In the genomic region with DNA sequence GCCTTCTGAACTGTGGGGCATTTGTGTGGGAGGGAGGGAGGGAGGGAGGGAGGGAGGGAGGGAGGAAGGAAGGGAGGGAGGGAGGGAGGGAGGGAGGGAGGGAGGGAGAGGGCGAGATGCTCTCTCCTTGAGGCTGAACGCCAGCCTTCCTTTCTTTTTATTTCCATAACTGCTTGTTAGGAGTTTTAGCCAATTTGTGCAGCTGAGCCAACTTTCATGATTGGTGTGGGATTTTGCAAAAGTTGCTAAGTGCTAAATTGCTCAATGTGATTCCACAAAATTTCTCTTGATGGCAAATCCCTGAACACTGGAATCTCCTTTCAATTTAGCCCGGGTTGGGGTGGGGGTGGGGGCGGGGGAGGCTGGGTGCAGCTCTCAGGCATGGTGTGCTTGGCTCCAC, we compare ENCODE assay signal across 16 mouse cellular contexts.
"Had no signal": no experiment of that assay in that cellular context is flagged by ENCODE, and none has a peak within 500 bp of the region (broad histone marks: within the 10 kb centered on the region; RNA-seq: fewer than 3 reads in every experiment).

No protein-coding gene starts in this region.

- ATAC-seq: inflammation-experienced regulatory T-cells, adult 6 months; intestine, postnatal 0 days; midbrain, embryonic 15.5 days had no signal

- H3K4me3 ChIP-seq: limb, embryonic 13.5 days; megakaryocyte, embryonic 14.5 days; midbrain, embryonic 15.5 days; neural tube, embryonic 12.5 days had no signal

- H3K9me3 ChIP-seq: limb, embryonic 13.5 days; megakaryocyte, embryonic 14.5 days; midbrain, embryonic 15.5 days; neural tube, embryonic 12.5 days had no signal

- H3K4me2 ChIP-seq: limb, embryonic 13.5 days; midbrain, embryonic 11.5 days; midbrain, embryonic 15.5 days; neural tube, embryonic 12.5 days had no signal

- H3K4me1 ChIP-seq: megakaryocyte, embryonic 14.5 days had no signal

- DNase-seq: kidney, adult 9 months; kidney, postnatal 36 days; layer of hippocampus, adult 9-11 months; layer of hippocampus, postnatal 36 days; thymus, postnatal 4 days had no signal

- H3K9ac ChIP-seq: limb, embryonic 13.5 days; liver, embryonic 14.5 days; midbrain, embryonic 15.5 days; neural tube, embryonic 12.5 days had no signal

- H3K36me3 ChIP-seq: midbrain, embryonic 15.5 days had no signal

- H3K27me3 ChIP-seq: limb, embryonic 13.5 days; midbrain, embryonic 15.5 days; neural tube, embryonic 12.5 days had no signal

- H3K27ac ChIP-seq: kidney, postnatal 0 days; limb, embryonic 13.5 days; macrophage; midbrain, embryonic 15.5 days; neural tube, embryonic 12.5 days; stomach, postnatal 0 days had no signal
